Comparison of ENCODE assay signal across 13 mouse cellular contexts in genomic region chr11:30210100-30210811, GRCm38 (mm10). TPM values are rescaled to one million over a fixed set of nuclear protein-coding genes. Genes with fewer than 3 reads are reported as not detected.
DNase-seq lines count a peak whose midpoint lies in the region; ATAC-seq and TF ChIP-seq lines count a peak whose summit lies in the region.
"Had no signal": no experiment of that assay in that cellular context is flagged by ENCODE, and none has a peak within 500 bp of the region (broad histone marks: within the 10 kb centered on the region; RNA-seq: fewer than 3 reads in every experiment).

No protein-coding gene starts in this region.

- TF ChIP-seq EP300 in stomach, postnatal 0 days (optimal IDR thresholded peaks at IDR 0.05), result no peak

- no peak overlapping the region for H3K4me3 ChIP-seq in heart, embryonic 15.5 days
- H3K4me3 ChIP-seq in heart, embryonic 11.5 days (ENCODE audit: low read depth, low read length), result no peak overlapping the region
- no peak overlapping the region for H3K4me3 ChIP-seq in limb, embryonic 13.5 days
- no peak overlapping the region for H3K4me3 ChIP-seq in limb, embryonic 10.5 days
- no peak overlapping the region for H3K4me3 ChIP-seq in intestine, embryonic 15.5 days (replicated peaks)
- H3K4me3 ChIP-seq in stomach, postnatal 0 days (ENCODE audit: low read depth, low read length), result no peak overlapping the region
- H3K4me3 ChIP-seq: embryonic facial prominence, embryonic 12.5 days had no signal

- no peaks in the 10 kb centered on the region for H3K27me3 ChIP-seq in heart, embryonic 15.5 days
- no peaks in the 10 kb centered on the region for H3K27me3 ChIP-seq in heart, embryonic 11.5 days (ENCODE audit: control insufficient read depth, insufficient read depth, low read length)
- no peaks in the 10 kb centered on the region for H3K27me3 ChIP-seq in limb, embryonic 13.5 days
- no peaks in the 10 kb centered on the region for H3K27me3 ChIP-seq in limb, embryonic 10.5 days (ENCODE audit: low read depth, poor library complexity, severe bottlenecking)
- H3K27me3 ChIP-seq in intestine, embryonic 15.5 days (replicated peaks), result no peaks in the 10 kb centered on the region
- H3K27me3 ChIP-seq in stomach, postnatal 0 days (ENCODE audit: control insufficient read depth, insufficient read depth, low read length), result no peaks in the 10 kb centered on the region
- H3K27me3 ChIP-seq: embryonic facial prominence, embryonic 12.5 days had no signal

- H3K27ac ChIP-seq in heart, embryonic 15.5 days, result peak overlapping the region; percentile 57
- H3K27ac ChIP-seq in heart, embryonic 11.5 days (ENCODE audit: low read depth, low read length), result no peak overlapping the region
- H3K27ac ChIP-seq in limb, embryonic 13.5 days, result peak overlapping the region; percentile 28; the same call in 1 of the 2 replicates
- no peak overlapping the region for H3K27ac ChIP-seq in limb, embryonic 10.5 days
- peak overlapping the region; percentile 60 for H3K27ac ChIP-seq in intestine, embryonic 15.5 days
- peak overlapping the region; percentile 26; the same call in 1 of the 2 replicates for H3K27ac ChIP-seq in stomach, postnatal 0 days (replicated peaks)
- H3K27ac ChIP-seq: embryonic facial prominence, embryonic 12.5 days; hindbrain, postnatal 0 days; macrophage had no signal

- no peak for DNase-seq in limb, embryonic 10.5 days (ENCODE audit: low spot score)
- no peak for DNase-seq in stomach, postnatal 0 days (ENCODE audit: low spot score)
- DNase-seq in layer of hippocampus, postnatal 14 days (ENCODE audit: low spot score in 2 of 2), result no peak
- DNase-seq: lung, adult 2 months had no signal

- WGBS in heart, embryonic 15.5 days, result 75% methylated on average over 6 of the region's 6 CpGs
- 82% methylated on average over 6 of the region's 6 CpGs for WGBS in heart, embryonic 11.5 days (ENCODE audit: insufficient replicate concordance)
- 75% methylated on average over 6 of the region's 6 CpGs for WGBS in limb, embryonic 13.5 days
- 90% methylated on average over 6 of the region's 6 CpGs for WGBS in limb, embryonic 10.5 days
- WGBS in intestine, embryonic 15.5 days, result 56% methylated on average over 6 of the region's 6 CpGs
- WGBS in stomach, postnatal 0 days, result 60% methylated on average over 6 of the region's 6 CpGs

- no peak overlapping the region for H3K9ac ChIP-seq in heart, embryonic 15.5 days
- H3K9ac ChIP-seq in heart, embryonic 11.5 days (ENCODE audit: low read depth, low read length), result no peak overlapping the region
- H3K9ac ChIP-seq in limb, embryonic 13.5 days, result no peak overlapping the region
- no peak overlapping the region for H3K9ac ChIP-seq in intestine, embryonic 15.5 days
- no peak overlapping the region for H3K9ac ChIP-seq in stomach, postnatal 0 days (ENCODE audit: low read length)
- H3K9ac ChIP-seq: embryonic facial prominence, embryonic 12.5 days had no signal

- ATAC-seq in heart, embryonic 15.5 days (replicated peaks; ENCODE audit: insufficient number of reproducible peaks, insufficient read depth, low FRiP score, low read depth), result no peak
- ATAC-seq in heart, embryonic 11.5 days (replicated peaks; ENCODE audit: insufficient number of reproducible peaks, low FRiP score, low TSS enrichment), result no peak
- ATAC-seq in limb, embryonic 13.5 days (ENCODE audit: low FRiP score, low read depth), result no peak
- peak; percentile 61 for ATAC-seq in intestine, embryonic 15.5 days
- ATAC-seq in stomach, postnatal 0 days (ENCODE audit: low FRiP score, low TSS enrichment), result no peak

- peaks cover 48% of the 10 kb centered on the region for H3K4me1 ChIP-seq in heart, embryonic 15.5 days (replicated peaks)
- H3K4me1 ChIP-seq in heart, embryonic 11.5 days (ENCODE audit: control insufficient read depth, insufficient read depth, low read length), result peaks cover 23% of the 10 kb centered on the region
- peaks cover 45% of the 10 kb centered on the region for H3K4me1 ChIP-seq in limb, embryonic 13.5 days
- peaks cover 13% of the 10 kb centered on the region for H3K4me1 ChIP-seq in limb, embryonic 10.5 days
- H3K4me1 ChIP-seq in intestine, embryonic 15.5 days (replicated peaks), result peaks cover 16% of the 10 kb centered on the region
- H3K4me1 ChIP-seq in stomach, postnatal 0 days (replicated peaks; ENCODE audit: control insufficient read depth, insufficient read depth), result peaks cover 7% of the 10 kb centered on the region
- H3K4me1 ChIP-seq: embryonic facial prominence, embryonic 12.5 days had no signal

- no peak overlapping the region for H3K4me2 ChIP-seq in heart, embryonic 15.5 days
- H3K4me2 ChIP-seq in heart, embryonic 11.5 days, result no peak overlapping the region
- H3K4me2 ChIP-seq in limb, embryonic 13.5 days (replicated peaks), result no peak overlapping the region
- H3K4me2 ChIP-seq in intestine, embryonic 15.5 days (replicated peaks), result no peak overlapping the region
- no peak overlapping the region for H3K4me2 ChIP-seq in stomach, postnatal 0 days (replicated peaks; ENCODE audit: low read depth)
- H3K4me2 ChIP-seq: embryonic facial prominence, embryonic 12.5 days; liver, embryonic 11.5 days; midbrain, embryonic 11.5 days had no signal

- H3K9me3 ChIP-seq in heart, embryonic 15.5 days (replicated peaks), result no peaks in the 10 kb centered on the region
- no peaks in the 10 kb centered on the region for H3K9me3 ChIP-seq in heart, embryonic 11.5 days (replicated peaks; ENCODE audit: control insufficient read depth, low read length)
- H3K9me3 ChIP-seq in limb, embryonic 13.5 days, result no peaks in the 10 kb centered on the region
- no peaks in the 10 kb centered on the region for H3K9me3 ChIP-seq in limb, embryonic 10.5 days (replicated peaks)
- H3K9me3 ChIP-seq in intestine, embryonic 15.5 days, result no peaks in the 10 kb centered on the region
- no peaks in the 10 kb centered on the region for H3K9me3 ChIP-seq in stomach, postnatal 0 days (ENCODE audit: control insufficient read depth, low read length)
- H3K9me3 ChIP-seq: embryonic facial prominence, embryonic 12.5 days had no signal

- no peak for TF ChIP-seq CTCF in stomach, postnatal 0 days (IDR thresholded peaks at IDR 0.05; ENCODE audit: low read depth)

- 0 out of 2 replicates have a peak, but pooled peaks cover 8% of the 10 kb centered on the region for H3K36me3 ChIP-seq in heart, embryonic 15.5 days
- no peaks in the 10 kb centered on the region for H3K36me3 ChIP-seq in heart, embryonic 11.5 days (ENCODE audit: control insufficient read depth, insufficient read depth, low read length)
- H3K36me3 ChIP-seq in limb, embryonic 13.5 days, result peaks cover 8% of the 10 kb centered on the region
- H3K36me3 ChIP-seq in limb, embryonic 10.5 days, result 0 out of 2 replicates have a peak, but pooled peaks cover 3% of the 10 kb centered on the region
- no peaks in the 10 kb centered on the region for H3K36me3 ChIP-seq in intestine, embryonic 15.5 days
- H3K36me3 ChIP-seq in stomach, postnatal 0 days (ENCODE audit: control insufficient read depth, insufficient read depth, low read length), result no peaks in the 10 kb centered on the region
- H3K36me3 ChIP-seq: embryonic facial prominence, embryonic 12.5 days had no signal

RNA-seq across cellular contexts. Expression of gene Sptbn1, which starts 57.7 kb away (rescaled TPM):
- 159 and 163 TPM in 2 replicates for polyA plus RNA-seq in heart, embryonic 15.5 days (2015; fragmentation: Nextera tagmentation; extraction: Ambion mirVana)
- polyA plus RNA-seq in heart, embryonic 11.5 days (2014; fragmentation: Nextera tagmentation; extraction: Ambion mirVana), result 156 and 175 TPM in 2 replicates
- polyA plus RNA-seq in limb, embryonic 13.5 days (2015; fragmentation: Nextera tagmentation; extraction: Ambion mirVana), result 91.3 and 95.8 TPM in 2 replicates
- polyA plus RNA-seq in limb, embryonic 10.5 days (2016; fragmentation: Nextera tagmentation; extraction: Ambion mirVana), result 55.9 and 64.1 TPM in 2 replicates
- polyA plus RNA-seq in intestine, embryonic 15.5 days (2015; fragmentation: Nextera tagmentation; extraction: Ambion mirVana), result 117 and 118 TPM in 2 replicates
- 57.2 and 57.4 TPM in 2 replicates for polyA plus RNA-seq in stomach, postnatal 0 days (2015; fragmentation: Nextera tagmentation; extraction: Ambion mirVana)
- 100 to 1,000 TPM; 675 to 713 TPM for total RNA-seq in layer of hippocampus, postnatal 14 days (2021)

Comparison
In these comparisons a context has a peak if more than half of its experiments do, and no peak if none do; other contexts are left out.
1. H3K27ac ChIP-seq: peak in heart, embryonic 15.5 days (single experiment), limb, embryonic 13.5 days (single experiment), intestine, embryonic 15.5 days (single experiment) and stomach, postnatal 0 days (single experiment); none in heart, embryonic 11.5 days (single experiment) and limb, embryonic 10.5 days (single experiment).